Mouse (Mus musculus) thymus, postnatal 4 days (tissue): Measurements from ENCODE around the gene Car11.

ENCODE experiments used
- DNase-seq: peaks from one replicate; pipeline ENCODE4 v3.0.0; 2021

The Car11 gene

DNA sequence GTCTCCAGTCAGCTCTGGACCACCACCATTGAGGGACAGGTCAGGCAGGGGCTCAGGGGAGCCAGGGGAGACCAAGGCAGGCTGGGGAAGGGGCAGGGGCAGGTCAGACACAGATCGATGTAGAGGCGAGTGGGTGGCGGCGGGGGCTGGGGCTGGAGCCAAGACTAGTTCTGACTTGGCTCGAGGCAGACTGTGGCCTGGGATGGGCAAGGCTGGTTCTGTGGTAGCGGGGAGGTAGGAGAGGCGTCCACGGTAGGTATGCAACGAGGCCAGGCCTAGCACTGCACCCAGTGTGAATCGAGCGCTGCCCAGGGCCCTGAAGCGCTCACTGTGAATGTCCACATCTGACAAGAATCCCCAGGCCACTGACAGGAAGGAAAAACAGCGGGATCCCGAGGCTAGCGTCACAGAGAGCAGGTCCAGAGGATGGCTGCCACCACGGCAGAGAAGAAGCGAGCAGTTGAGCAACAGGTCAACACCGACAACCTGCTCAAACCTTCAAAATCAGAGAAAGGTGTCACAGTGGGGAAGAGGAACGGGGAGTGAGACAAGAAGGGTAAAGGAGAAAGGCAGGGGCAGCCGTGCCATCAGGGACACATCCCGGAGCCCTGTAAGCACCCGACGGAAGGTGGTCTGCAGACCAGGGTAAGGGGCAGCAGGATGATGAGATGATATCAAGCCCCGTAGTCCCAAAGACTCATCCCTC is 11.8 kb downstream of the Car11 start:
- DNase-seq = peak; percentile 19

GRCm38 (mm10) chr7:45712022-45712757 is 12.5 kb downstream of the Car11 start:
- DNase-seq = peak; percentile 29

- peak; percentile 22 for DNase-seq
Measured at GRCm38 (mm10) chr7:45713396-45713795, 13.8 kb downstream of the Car11 start.

DNA sequence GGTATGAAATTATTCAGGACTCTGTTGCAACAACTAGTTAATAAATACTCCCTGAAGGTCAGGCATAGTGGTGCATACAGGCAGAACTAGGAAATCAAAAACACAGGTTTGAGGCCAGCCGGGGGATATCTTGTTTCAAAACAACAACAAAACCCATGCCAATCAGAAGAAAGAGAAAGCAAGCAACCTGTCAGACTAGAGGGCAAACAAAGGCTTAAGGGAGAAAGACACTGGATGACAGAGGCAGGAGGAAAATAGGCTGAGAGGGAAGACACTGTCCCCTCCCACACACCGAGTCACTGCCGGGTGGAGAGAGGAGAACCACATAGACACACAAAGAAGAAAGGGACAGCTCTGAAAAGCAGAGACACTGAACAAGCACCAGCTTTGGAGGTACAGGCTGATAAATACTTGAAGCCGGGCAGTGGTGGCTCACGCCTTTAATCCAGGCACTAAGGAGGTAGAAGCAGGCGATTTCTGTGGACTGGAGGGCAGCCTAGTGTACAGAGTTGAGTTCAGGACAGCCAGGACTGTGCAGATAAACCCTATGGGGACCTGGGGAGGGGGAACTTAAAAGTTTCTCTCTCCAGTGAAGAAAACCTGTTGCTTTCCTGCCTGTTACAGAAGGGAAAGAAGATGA is 14.4 kb downstream of the Car11 start:
- DNase-seq = peak; percentile 13

GRCm38 (mm10) chr7:45714630-45715089 is 15.0 kb downstream of the Car11 start:
- DNase-seq = no peak

DNA sequence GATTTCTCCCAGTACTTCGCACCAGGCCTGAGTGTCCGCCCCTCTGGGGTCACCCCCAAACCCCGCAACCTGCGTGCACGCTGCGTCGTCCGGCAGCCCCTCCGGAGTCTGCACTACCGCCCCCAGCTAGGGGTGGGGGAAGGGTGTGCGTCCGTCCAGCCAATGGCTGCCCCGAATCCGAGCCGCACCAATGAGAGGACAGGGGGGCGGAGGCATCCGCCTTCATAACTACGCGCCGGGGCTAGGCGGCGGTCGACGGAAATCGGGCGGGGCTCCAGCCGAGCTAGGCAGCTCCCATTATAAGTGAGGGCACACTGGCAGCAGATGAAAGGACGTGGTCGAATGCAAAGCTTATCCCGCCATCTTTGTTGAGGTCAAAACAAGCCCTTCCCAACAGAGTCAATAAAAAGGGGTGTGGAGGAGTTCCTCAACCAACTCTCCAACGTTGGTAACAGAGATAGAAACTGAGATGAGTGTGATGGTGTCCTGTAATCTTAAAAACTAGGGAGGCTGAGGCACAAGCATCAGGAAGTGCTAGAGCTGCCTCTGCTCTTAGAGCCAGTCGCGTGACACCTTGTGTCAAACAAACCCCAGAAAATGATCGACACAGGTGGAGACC is 15.6 kb downstream of the Car11 start, which contains the start of gene Rpl18:
TSS of gene Rpl18 (plus strand) at position 368 of the 619 bp plus-strand sequence.
- peak; percentile 97 for DNase-seq

DNA sequence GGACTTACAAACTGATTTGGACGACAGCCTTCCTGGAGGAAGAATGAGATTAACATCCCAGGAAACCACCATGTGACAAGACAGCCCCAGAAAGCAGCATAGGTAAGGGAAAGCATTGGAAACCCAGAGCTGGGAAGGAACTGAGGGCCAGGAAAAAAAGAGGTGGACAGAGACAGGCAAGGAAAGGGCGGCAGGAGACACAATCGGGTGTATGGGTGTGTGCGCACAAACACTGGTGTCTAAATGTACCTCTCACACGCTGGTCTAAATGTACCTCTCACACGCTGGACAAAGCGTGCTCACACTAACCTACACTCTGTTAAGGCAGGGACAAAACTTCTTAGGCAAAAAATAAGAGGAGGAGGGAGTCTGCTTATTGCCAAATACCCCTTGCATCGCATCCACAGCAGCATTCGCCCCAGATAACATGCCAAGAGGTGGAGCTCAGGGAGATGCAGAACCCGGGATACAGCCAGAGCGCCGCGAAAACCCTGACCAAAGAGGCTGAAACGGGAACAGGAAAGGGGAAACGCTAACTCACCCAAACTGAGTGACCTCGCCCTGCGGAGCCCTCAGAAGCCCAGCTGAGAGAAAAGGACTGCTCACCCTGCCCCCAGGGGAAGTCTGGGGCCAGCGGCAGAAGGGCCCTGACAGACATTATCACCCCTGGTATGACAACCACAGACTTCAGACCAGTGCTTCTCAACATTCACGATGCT is 16.3 kb downstream of the Car11 start:
- peak; percentile 28 for DNase-seq

DNA sequence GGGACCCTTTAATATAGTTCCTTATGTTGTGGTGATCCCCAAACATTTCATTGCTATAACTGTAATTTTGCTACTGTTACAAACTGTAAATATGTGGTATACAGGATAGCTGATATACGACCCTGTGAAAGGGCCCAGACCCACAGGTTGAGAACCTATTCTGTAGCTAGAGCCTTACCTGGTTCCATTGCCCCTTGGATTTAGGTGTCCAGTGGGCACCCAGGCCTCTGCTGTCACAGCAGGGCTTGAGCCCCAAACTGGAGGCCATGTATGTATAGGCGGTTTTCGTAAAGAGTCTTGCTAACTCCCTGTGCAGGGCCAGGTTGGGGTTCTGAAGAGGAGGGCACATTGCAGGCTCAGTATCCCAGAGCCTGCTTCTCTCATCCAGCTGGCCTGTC is 16.8 kb downstream of the Car11 start:
- DNase-seq = peak; percentile 13

GRCm38 (mm10) chr7:45716952-45717917 is 17.6 kb downstream of the Car11 start:
- peak; percentile 14 for DNase-seq

DNA sequence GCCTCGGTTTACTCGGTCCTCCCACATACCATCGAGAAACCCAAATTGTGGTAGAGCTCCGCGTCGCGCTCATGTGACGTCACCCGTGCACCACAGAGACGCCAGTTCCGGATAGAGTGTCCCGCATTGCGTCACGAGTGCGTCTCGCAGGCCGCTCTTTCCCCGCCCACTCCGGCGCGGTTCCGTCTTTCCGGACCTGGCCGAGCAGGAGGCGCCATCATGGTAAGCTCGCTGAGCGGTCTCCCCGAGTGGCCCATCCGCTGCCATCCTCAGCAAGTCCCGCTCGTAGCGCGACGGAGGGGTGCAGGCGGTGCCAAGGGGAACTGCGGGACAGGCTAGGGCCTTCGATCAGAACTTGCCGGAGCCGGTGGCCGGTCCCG is 18.3 kb downstream of the Car11 start, which contains the start of gene Sphk2:
TSS of gene Sphk2 (minus strand) at position 85 of the 380 bp plus-strand sequence.
- peak; percentile 99 for DNase-seq

DNA sequence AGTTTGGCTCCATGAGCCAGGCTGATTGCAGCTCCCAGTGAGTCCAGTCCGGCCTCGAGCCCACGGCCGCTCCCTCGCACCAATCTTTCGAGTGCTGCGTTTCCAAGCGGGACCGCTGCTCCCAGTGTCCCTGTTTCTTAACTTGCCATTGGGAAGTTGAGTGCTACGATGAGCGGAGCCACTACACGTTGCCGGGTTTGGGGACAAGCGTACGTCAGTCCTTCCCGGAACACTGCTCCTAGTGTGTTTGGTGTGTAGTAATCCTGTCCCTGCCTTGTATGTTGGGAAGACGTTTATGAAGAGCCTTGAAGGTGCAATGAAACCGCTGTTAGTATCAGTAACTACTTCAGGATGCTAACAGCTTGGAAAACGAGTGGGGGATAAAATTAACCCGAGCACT is 18.7 kb downstream of the Car11 start:
- no peak for DNase-seq

GRCm38 (mm10) chr7:45719180-45719579 is 19.5 kb downstream of the Car11 start:
- peak; percentile 18 for DNase-seq

DNA sequence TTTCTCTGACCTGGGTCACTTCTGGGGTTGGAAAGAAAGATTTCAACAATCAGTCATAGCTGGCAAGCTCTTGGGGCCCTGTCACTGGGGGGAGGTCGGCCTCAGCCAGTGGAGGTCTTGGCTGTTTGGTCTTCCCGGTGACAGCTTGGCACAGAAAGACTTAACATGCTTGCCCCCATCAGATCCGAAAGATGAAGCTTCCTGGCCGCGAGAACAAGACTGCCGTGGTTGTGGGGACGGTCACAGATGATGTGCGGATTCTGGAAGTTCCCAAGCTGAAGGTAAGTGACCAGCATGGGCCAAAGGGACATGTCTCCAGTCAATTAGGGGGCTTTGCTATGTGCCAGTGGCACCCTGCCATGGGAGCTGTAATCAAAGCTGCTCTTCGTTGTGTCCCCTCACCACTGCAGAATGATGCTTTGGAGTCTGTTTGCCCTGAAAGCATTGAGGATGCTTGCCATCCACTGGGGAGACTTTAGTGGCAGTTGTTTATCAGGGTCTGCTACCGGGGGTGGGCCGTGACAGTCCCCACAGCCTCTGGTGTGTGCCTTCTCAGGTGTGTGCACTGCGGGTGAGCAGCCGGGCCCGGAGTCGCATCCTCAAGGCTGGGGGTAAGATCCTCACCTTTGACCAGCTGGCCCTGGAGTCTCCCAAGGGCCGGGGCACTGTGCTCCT is 20.2 kb downstream of the Car11 start:
- DNase-seq = peak; percentile 7

- DNase-seq = peak; percentile 36
Measured at GRCm38 (mm10) chr7:45720413-45721233, 21.0 kb downstream of the Car11 start, which contains the start of gene Fam83e. TSS of gene Fam83e (plus strand) at chr7:45721212.

DNA sequence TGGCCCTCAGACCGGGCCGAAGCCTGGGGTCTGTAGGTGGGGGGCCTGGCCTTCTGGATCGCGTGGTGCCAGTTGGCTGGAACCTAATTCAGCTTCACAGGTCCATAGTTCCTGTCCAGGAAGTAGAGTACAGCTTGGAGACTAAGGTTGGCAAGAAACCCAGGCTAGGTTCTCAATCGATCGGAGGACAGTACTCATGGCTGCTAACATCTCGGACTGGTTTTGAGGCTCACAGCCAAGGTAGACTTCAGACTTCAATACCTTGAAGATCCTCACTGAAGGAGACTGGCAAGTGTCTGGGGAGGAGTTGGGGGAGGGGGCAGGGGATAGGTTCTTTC is 21.6 kb downstream of the Car11 start:
- no peak for DNase-seq

GRCm38 (mm10) chr7:45721642-45722347 is 22.2 kb downstream of the Car11 start:
- peak; percentile 12 for DNase-seq

DNA sequence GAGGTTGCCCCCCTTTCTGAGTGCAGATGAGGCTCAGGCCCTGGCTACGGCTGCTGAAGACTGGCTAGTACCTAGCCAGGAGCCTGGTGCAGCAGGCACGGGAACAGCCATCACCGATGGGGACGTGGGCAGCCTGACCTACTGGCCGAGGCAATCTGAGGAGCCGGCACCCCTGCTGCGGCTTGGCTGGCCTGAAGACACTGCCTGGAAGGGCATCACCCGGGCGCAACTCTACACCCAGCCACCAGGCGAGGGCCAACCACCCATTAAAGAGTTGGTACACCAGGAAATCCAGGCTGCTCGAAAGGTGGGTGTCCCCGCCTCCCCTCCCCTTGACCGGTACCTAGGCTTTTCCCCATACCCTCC is 22.7 kb downstream of the Car11 start:
- peak; percentile 28 for DNase-seq

GRCm38 (mm10) chr7:45723301-45723700 is 23.7 kb downstream of the Car11 start:
- DNase-seq = no peak

- no peak for DNase-seq
Measured at GRCm38 (mm10) chr7:45723781-45724180, 24.1 kb downstream of the Car11 start.
